Mouse (Mus musculus) hindbrain, embryonic 16.5 days (tissue): Measurements from ENCODE around the gene Mettl24. TPM values are rescaled to one million over a fixed set of nuclear protein-coding genes. Genes with fewer than 3 reads are reported as not detected.

ENCODE experiments used
- ATAC-seq: fragments of 200-750 bp; cut with Nextera tagmentation; 2 replicates; pipeline ENCODE4 v1.8.0; 2017; ENCODE audit warnings: moderate TSS enrichment, moderate library complexity
- H3K27ac ChIP-seq: fragments of 300-500 bp; sonication (generic); 2 replicates; pipeline ENCODE4 v1.5.1; 2014; ENCODE audit warnings: low read depth, mild to moderate bottlenecking, control low read depth, low read length, moderate library complexity
- H3K27me3 ChIP-seq: fragments of 300-500 bp; sonication (generic); replicated peaks from 2 replicates; pipeline ENCODE4 v1.6.1; 2014; ENCODE audit warnings: low read length; ENCODE audit not compliant: control insufficient read depth, insufficient read depth
- H3K36me3 ChIP-seq: fragments of 300-500 bp; sonication (generic); 2 replicates; pipeline ENCODE4 v1.6.1; 2014; ENCODE audit warnings: mild to moderate bottlenecking, low read length, moderate library complexity, mixed read lengths; ENCODE audit not compliant: control insufficient read depth, insufficient read depth
- H3K4me1 ChIP-seq: fragments of 300-500 bp; sonication (generic); 2 replicates; pipeline ENCODE4 v1.6.1; 2014; ENCODE audit warnings: low read depth, low read length; ENCODE audit not compliant: control insufficient read depth, insufficient read depth
- H3K4me2 ChIP-seq: fragments of 300-500 bp; sonication (generic); 2 replicates; pipeline ENCODE4 v1.6.1; 2014; ENCODE audit warnings: mild to moderate bottlenecking, low read length, control low read depth, moderate library complexity
- H3K4me3 ChIP-seq: fragments of 300-500 bp; sonication (generic); 2 replicates; pipeline ENCODE4 v1.5.1; 2014; ENCODE audit warnings: mild to moderate bottlenecking, low read length, control low read depth, moderate library complexity
- H3K9ac ChIP-seq: fragments of 300-500 bp; sonication (generic); 2 replicates; pipeline ENCODE4 v1.6.1; 2014; ENCODE audit warnings: low read depth, mild to moderate bottlenecking, control low read depth, low read length, moderate library complexity
- H3K9me3 ChIP-seq: fragments of 300-500 bp; sonication (generic); 2 replicates; pipeline ENCODE4 v1.6.1; 2014; ENCODE audit warnings: mild to moderate bottlenecking, low read length, moderate library complexity; ENCODE audit not compliant: control insufficient read depth
- WGBS: fragments of 180-500 bp; shearing (Covaris S2); extraction: QIAGEN DNeasy Blood & Tissue Kit; methylation state at CpG from one replicate; pipeline ENCODE4 v1.1.7; 2014; 5-methylcytosine and 5-hydroxymethylcytosine counted together
- polyA plus RNA-seq: library from polyadenylated mRNA; unstranded; fragments of >200 nt; fragmentation: Nextera tagmentation; extraction: Ambion mirVana; gene quantifications from 2 replicates; pipeline ENCODE4 v1.2.1, GENCODE M21; 2015

Mettl24 gene
- polyA plus RNA-seq, 1 experiment from 2014 or later = 0.84 TPM

- peaks cover 21% of the 10 kb centered on the region for H3K36me3 ChIP-seq
- H3K27me3 ChIP-seq = no peaks in the 10 kb centered on the region
- no peak overlapping the region for H3K27ac ChIP-seq
- no peak overlapping the region for H3K4me2 ChIP-seq
- H3K4me1 ChIP-seq = no peaks in the 10 kb centered on the region
- no peaks in the 10 kb centered on the region for H3K9me3 ChIP-seq
- WGBS = 80% methylated on average over 5 of the region's 5 CpGs
- no peak overlapping the region for H3K4me3 ChIP-seq
- peak; percentile 63; the same call in 1 of the 2 replicates for ATAC-seq
- H3K9ac ChIP-seq = no peak overlapping the region
Measured at GRCm38 (mm10) chr10:40843841-40844240, 160.8 kb downstream of the Mettl24 start.

GRCm38 (mm10) chr10:40844546-40844945, 161.5 kb downstream of the Mettl24 start:
- no peaks in the 10 kb centered on the region for H3K9me3 ChIP-seq
- no peak overlapping the region for H3K9ac ChIP-seq
- no peaks in the 10 kb centered on the region for H3K4me1 ChIP-seq
- H3K4me2 ChIP-seq = no peak overlapping the region
- no peak overlapping the region for H3K4me3 ChIP-seq
- 73% methylated on average over 10 of the region's 10 CpGs for WGBS
- peaks cover 21% of the 10 kb centered on the region for H3K36me3 ChIP-seq
- no peaks in the 10 kb centered on the region for H3K27me3 ChIP-seq
- ATAC-seq = 0 out of 2 replicates have a peak, but pooled peaks have one; percentile 28
- H3K27ac ChIP-seq = no peak overlapping the region

GRCm38 (mm10) chr10:40845626-40846025, 162.5 kb downstream of the Mettl24 start:
- H3K4me1 ChIP-seq = no peaks in the 10 kb centered on the region
- no peak overlapping the region for H3K27ac ChIP-seq
- no peaks in the 10 kb centered on the region for H3K27me3 ChIP-seq
- H3K9me3 ChIP-seq = no peaks in the 10 kb centered on the region
- no peak for ATAC-seq
- peaks cover 21% of the 10 kb centered on the region for H3K36me3 ChIP-seq
- WGBS = 89% methylated on average over 6 of the region's 6 CpGs
- H3K4me3 ChIP-seq = no peak overlapping the region
- no peak overlapping the region for H3K9ac ChIP-seq
- H3K4me2 ChIP-seq = no peak overlapping the region

GRCm38 (mm10) chr10:40847176-40847874, 164.2 kb downstream of the Mettl24 start:
- no peaks in the 10 kb centered on the region for H3K27me3 ChIP-seq
- H3K4me2 ChIP-seq = no peak overlapping the region
- H3K4me3 ChIP-seq = no peak overlapping the region
- no peaks in the 10 kb centered on the region for H3K4me1 ChIP-seq
- H3K36me3 ChIP-seq = peaks cover 6% of the 10 kb centered on the region
- 87% methylated on average over 10 of the region's 10 CpGs for WGBS
- H3K27ac ChIP-seq = no peak overlapping the region
- ATAC-seq = peak; percentile 49; the same call in 1 of the 2 replicates
- no peak overlapping the region for H3K9ac ChIP-seq
- H3K9me3 ChIP-seq = no peaks in the 10 kb centered on the region

GRCm38 (mm10) chr10:40850644-40851043, 167.6 kb downstream of the Mettl24 start:
- Histone ChIP-seq H3K4me1 (no peaks in the 10 kb centered on the region), H3K4me2 (no peak overlapping the region), H3K9ac (no peak overlapping the region), H3K27ac (no peak overlapping the region), H3K27me3 (no peaks in the 10 kb centered on the region), H3K4me3 (no peak overlapping the region), H3K36me3 (peaks cover 3% of the 10 kb centered on the region; the same call in 1 of the 2 replicates), H3K9me3 (no peaks in the 10 kb centered on the region)
- 93% methylated on average over 2 of the region's 2 CpGs for WGBS
- no peak for ATAC-seq

- ATAC-seq = no peak
- Histone ChIP-seq H3K9ac (no peak overlapping the region), H3K27me3 (no peaks in the 10 kb centered on the region), H3K36me3 (peaks cover 3% of the 10 kb centered on the region; the same call in 1 of the 2 replicates), H3K4me2 (no peak overlapping the region), H3K27ac (no peak overlapping the region), H3K4me1 (no peaks in the 10 kb centered on the region), H3K9me3 (no peaks in the 10 kb centered on the region), H3K4me3 (no peak overlapping the region)
Measured at GRCm38 (mm10) chr10:40851138-40851537, 168.1 kb downstream of the Mettl24 start.

- Histone ChIP-seq H3K27me3 (no peaks in the 10 kb centered on the region), H3K27ac (no peak overlapping the region), H3K9ac (no peak overlapping the region), H3K4me1 (no peaks in the 10 kb centered on the region), H3K9me3 (no peaks in the 10 kb centered on the region), H3K4me3 (no peak overlapping the region), H3K36me3 (no peaks in the 10 kb centered on the region), H3K4me2 (no peak overlapping the region)
- WGBS = 76% methylated on average over 2 of the region's 2 CpGs
- ATAC-seq = no peak
Measured at GRCm38 (mm10) chr10:40855616-40856015, 172.5 kb downstream of the Mettl24 start.

GRCm38 (mm10) chr10:40856703-40857102, 173.6 kb downstream of the Mettl24 start:
- no peak for ATAC-seq
- no peak overlapping the region for H3K27ac ChIP-seq
- H3K4me1 ChIP-seq = no peaks in the 10 kb centered on the region
- H3K36me3 ChIP-seq = no peaks in the 10 kb centered on the region
- no peak overlapping the region for H3K4me2 ChIP-seq
- H3K9me3 ChIP-seq = no peaks in the 10 kb centered on the region
- no peak overlapping the region for H3K9ac ChIP-seq
- H3K4me3 ChIP-seq = no peak overlapping the region
- H3K27me3 ChIP-seq = no peaks in the 10 kb centered on the region
- WGBS = 79% methylated on average over 7 of the region's 7 CpGs

- WGBS = 57% methylated on average over 8 of the region's 8 CpGs
- ATAC-seq = no peak
Measured at GRCm38 (mm10) chr10:40857599-40857998, 174.5 kb downstream of the Mettl24 start.

More at GRCm38 (mm10) chr10:40857599-40857998, 174.5 kb downstream of the Mettl24 start:
- no peak overlapping the region for H3K27ac ChIP-seq
- no peak overlapping the region for H3K4me2 ChIP-seq
- no peaks in the 10 kb centered on the region for H3K36me3 ChIP-seq
- H3K4me1 ChIP-seq = no peaks in the 10 kb centered on the region
- H3K9me3 ChIP-seq = no peaks in the 10 kb centered on the region
- no peak overlapping the region for H3K9ac ChIP-seq
- no peak overlapping the region for H3K4me3 ChIP-seq
- no peaks in the 10 kb centered on the region for H3K27me3 ChIP-seq
